Mouse (Mus musculus): ENCODE measurements at regions not wholly inside any gene's neighbourhood (a gene's known extent, or its start where the extent isn't known, plus 50 kb on each side); places are given as distances from the start of the nearest gene placed in this dataset.

DNA sequence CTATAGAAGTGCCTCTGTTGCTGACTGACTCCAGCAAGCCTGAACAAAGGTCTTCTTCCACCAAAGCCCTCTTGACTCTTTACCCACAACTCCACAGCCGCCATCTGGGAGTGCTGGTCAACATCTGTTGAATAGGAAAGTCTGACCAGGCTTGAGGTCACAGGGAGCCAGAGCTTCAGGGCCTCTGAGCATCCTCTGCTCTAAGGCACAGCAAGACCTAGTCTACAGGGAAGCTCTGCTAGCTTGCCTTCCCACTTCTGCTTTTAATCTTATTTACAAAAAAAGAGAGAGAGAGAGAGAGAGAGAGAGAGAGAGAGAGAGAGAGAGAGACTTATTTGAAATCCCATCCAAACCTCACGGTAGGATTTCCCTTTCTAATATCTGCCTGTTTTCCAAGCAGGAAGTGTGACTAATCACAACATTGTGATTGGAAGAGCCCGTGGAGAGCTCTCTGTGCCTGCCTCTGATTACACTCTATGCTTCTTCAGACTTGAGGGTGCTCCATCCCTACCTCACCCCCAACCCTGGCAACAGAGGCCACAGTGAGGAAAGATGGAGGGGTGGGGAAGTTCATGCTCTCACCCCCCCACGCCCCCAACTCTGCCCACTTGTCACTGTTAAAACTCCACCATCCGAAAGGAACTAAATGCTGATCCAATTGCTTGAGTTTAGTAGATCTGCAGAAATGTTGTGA lies 194.1 kb downstream of the Sp3 start:
- intact Hi-C loops (cut with DNase I): no loop called here
- DNase-seq (ENCODE audit: low spot score): no peak

- intact Hi-C loops (cut with DNase I): no loop called here
- DNase-seq (ENCODE audit: low spot score): no peak
Observed at GRCm38 (mm10) chr2:72787616-72788015, 192.6 kb downstream of the Sp3 start.

DNA sequence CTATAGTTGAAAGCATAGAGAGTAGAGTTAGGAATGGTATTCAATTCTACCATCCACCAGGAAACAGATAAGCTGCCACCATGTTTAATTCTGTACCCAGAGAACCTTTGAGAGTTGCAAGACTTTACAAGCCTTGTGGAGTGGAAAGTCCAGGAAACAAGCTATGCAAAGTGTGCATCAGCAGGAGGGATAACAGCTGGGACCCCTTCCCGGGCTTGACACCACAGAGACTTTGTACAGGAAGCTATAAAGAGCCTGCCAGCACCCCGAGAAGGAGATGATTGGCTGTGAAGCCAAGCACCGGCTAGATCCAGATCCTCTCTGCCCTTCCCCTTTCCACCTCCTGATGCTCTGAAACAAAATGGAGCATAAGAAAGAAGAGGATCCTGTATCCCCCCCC lies 188.8 kb downstream of the Sp3 start:
- no peak for DNase-seq (ENCODE audit: low spot score)
- intact Hi-C loops (cut with DNase I): no loop called here

GRCm38 (mm10) chr2:72793424-72793823 lies 186.8 kb downstream of the Sp3 start:
- no peak for DNase-seq (ENCODE audit: low spot score)
- intact Hi-C loops (cut with DNase I): no loop called here

GRCm38 (mm10) chr2:72794501-72794900 lies 185.7 kb downstream of the Sp3 start:
- no peak for DNase-seq (ENCODE audit: low spot score)
- intact Hi-C loops (cut with DNase I): no loop called here

GRCm38 (mm10) chr2:72797002-72797718 lies 183.1 kb downstream of the Sp3 start:
- no peak for DNase-seq (ENCODE audit: low spot score)
- intact Hi-C loops (cut with DNase I): no loop called here

DNA sequence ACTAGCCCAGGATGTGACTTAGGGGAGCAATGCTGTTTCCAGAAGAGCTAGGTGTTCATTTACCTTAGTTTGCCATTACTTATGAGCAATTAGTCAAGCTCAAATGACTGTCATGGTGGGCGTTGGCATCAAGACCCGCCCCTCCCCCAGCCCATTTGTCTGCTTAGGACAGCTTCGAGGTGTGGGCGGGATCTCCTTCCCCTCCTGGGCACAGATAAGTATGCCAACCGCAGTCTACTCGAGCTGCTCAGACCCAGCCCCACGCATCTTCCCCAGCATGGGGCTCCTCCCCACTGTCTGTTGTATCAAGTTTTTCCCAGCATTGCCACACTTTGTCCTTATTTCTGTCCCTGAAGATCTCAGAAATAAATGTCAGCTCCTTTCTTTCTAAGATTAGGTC lies 179.6 kb downstream of the Sp3 start:
- DNase-seq (ENCODE audit: low spot score): no peak
- intact Hi-C loops (cut with DNase I): no loop called here

DNA sequence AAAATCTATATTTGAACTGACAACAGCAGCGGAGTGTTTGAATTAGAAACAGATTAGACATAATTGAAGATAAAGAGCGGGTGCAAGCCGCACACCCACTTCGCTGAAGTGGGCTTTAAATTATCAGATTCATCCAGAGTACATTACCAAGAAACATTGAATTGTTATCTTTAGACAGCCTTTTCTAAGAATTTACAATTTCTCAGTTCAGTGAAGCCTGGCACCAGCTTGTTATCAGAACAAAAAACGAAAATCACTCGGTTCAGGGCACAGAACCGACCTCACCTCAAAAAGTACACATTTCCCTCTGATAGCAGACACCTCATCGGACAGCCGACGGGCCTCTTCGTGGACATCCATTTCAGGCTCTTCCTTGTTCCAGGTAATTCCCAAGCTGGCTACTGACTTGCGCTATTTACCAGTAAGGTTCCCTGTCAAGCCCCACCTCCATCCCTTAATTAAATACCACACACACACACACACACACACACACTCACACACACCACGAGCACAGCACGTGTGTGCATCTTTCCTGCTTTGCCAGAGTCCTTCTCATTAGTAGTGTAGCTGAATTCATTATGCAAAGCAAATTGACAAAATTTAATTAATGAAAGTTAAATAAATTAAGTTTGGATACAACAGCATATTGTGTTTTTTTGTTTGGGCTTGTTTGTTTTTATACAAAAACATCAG lies 166.8 kb downstream of the Sp3 start:
- intact Hi-C loops (cut with DNase I): no loop called here
- no peak for DNase-seq (ENCODE audit: low spot score)

DNA sequence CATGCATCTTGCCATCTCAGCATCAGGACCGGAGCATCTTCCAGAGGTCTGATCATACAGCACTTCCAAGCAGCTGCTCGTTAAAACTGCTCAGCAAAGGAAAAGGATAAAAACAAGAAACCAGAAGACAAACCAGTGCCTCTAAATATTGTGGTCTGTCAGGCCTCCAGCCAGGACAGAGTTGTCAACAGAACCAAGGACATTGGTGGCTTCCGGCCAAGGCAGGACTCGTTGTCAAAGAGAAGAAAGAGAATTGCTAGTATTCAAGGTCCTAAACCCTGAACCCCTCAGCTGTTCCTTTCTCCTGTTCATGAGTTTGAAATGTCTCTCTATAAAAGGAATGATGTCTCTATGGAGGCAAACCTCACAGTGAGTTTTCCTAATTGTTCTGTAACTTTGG lies 155.0 kb downstream of the Sp3 start:
- DNase-seq (ENCODE audit: low spot score): no peak

DNA sequence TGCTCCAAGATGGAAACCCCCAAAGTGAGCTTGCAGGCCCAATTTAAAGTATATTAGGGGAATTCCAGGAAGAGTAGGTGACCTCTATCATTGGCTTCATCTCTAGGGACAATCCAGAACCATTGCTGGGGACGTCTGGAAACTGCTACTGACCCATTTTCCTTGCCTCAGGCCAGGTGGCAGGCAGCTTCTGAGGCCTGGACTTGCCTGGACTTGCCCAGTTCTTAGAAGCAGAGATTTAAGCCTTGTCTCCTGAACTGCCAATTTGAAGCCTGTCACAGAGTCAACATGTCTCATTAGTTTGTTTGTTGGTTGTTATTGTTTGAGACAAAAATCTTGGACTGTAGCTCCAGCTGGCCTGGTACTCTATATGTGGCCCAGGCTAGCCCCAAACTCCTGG lies 151.1 kb downstream of the Sp3 start:
- DNase-seq (ENCODE audit: low spot score): no peak
- intact Hi-C loops (cut with DNase I): no loop called here

More for the DNA sequence above, 155.0 kb downstream of the Sp3 start:
- intact Hi-C loops (cut with DNase I): no loop called here

GRCm38 (mm10) chr2:72832770-72833169 lies 147.5 kb downstream of the Sp3 start:
- intact Hi-C loops (cut with DNase I): no loop called here
- DNase-seq (ENCODE audit: low spot score): no peak

GRCm38 (mm10) chr2:72838085-72838727 lies 142.0 kb downstream of the Sp3 start:
- DNase-seq (ENCODE audit: low spot score): no peak
- intact Hi-C loops (cut with DNase I): no loop called here

GRCm38 (mm10) chr2:72839673-72840072 lies 140.6 kb downstream of the Sp3 start:
- no peak for DNase-seq (ENCODE audit: low spot score)
- intact Hi-C loops (cut with DNase I): no loop called here

- intact Hi-C loops (cut with DNase I): no loop called here
- DNase-seq (ENCODE audit: low spot score): no peak
Observed at GRCm38 (mm10) chr2:72841367-72841766, 138.9 kb downstream of the Sp3 start.

GRCm38 (mm10) chr2:72843610-72844009 lies 136.6 kb downstream of the Sp3 start:
- intact Hi-C loops (cut with DNase I): no loop called here
- no peak for DNase-seq (ENCODE audit: low spot score)

DNA sequence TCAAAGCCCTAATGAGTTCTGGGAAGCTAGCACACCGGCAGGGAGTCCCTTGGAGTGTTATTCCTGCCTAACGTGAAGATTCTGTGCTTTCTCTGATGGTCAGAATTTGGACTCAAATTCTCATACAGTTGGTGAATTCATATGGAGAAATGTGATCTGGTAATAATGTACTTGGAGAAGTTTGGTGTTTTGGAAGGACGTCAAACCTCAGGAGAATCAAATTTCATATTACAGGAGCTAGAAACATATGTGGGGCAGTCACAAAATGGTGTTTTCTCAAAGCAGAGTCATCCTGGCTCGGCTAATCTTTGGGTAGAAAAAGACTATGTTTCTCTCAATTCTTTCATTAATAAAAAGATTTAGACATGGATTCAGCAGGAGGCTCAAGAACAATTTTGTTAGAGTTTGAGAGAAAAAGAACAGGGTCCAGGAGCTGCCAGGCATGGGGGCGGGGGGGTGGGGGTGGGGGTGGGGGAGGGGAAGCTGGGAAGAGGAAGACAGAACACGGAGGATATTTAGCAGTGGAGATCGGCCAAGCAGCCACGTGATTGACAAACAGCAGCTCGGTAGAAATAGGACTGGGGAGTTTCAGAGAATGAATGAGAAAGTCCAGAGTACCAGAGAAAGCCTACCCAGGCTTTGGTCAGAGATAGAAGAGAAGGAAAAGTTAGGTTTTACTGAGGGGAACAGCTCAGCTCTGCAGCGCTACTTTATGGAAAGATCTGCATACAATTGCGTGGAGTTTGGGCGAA lies 130.6 kb downstream of the Sp3 start:
- intact Hi-C loops (cut with DNase I): no loop called here
- no peak for DNase-seq (ENCODE audit: low spot score)

DNA sequence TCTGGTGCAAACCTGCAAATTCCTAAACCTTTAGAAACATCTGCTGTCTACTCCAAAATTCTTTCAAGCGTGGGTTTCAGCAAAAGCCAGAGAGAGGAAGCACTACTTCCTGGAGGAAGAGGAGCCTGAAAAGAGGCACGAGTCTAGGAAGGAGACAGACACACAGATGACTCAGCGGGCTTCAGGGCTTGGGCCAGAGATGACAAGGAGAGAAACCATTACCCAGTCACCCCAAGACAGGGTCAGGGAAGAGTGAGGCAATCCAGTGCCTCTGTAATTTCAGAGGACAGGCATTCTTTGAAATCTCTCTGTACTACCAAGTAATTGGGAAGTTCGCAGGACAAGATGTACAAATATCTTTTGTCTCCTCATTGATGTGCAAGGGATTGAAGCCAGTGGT lies 127.7 kb downstream of the Sp3 start:
- intact Hi-C loops (cut with DNase I): no loop called here
- no peak for DNase-seq (ENCODE audit: low spot score)

GRCm38 (mm10) chr2:72855276-72855970 lies 124.8 kb downstream of the Sp3 start:
- intact Hi-C loops (cut with DNase I): no loop called here
- DNase-seq (ENCODE audit: low spot score): no peak

DNA sequence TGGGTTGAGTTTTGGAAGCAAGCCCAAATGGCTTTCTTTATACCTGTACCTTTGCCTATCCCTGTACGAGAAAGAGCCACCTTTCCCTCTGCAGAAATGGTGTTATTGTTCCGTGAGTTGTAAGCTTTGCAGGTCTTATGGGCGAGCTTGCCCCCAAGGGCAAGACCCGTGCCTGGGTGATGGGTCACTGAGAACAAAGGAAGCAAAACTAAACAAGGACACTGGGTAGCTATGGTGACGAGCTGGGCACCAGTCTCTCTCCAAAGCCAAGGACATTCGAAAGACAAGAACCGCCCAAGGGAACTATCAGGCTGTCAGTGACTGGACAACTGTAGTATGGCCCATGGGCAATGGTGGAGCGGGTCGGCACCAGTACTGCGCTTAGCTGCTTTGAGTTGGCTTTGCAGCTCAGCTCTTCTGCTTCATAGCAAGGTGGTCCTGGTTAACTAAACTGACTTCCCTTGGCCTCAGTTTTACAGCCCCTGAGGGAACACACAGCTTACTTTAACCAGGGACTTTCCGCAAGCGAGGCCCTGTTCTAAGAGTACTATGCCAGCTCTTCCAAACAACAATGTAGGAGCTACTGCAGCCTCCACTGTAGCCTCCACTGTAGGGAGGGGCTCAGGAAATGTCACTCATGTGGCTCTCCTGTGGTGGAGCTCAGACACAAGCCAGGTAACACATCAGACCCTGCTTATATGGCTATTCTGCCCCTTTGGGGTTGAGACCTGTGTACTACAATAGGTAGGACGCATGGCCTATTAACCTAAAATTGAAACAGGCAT lies 124.1 kb downstream of the Sp3 start:
- intact Hi-C loops (cut with DNase I): no loop called here
- no peak for DNase-seq (ENCODE audit: low spot score)
